Mouse (Mus musculus) lung, adult 2 months (tissue): ENCODE results near the gene Retreg3.

Experiments used
- CTCF ChIP-seq: fragments of 200-500 bp; IDR thresholded peaks from 2 replicates; pipeline ENCODE4 v1.5.1; 2011; ENCODE audit warnings: mild to moderate bottlenecking, low read length, control low read depth; ENCODE audit not compliant: insufficient read depth
- POLR2A ChIP-seq: fragments of 200-500 bp; IDR thresholded peaks from 2 replicates; pipeline ENCODE4 v1.6.1; 2011; ENCODE audit warnings: low read depth, mild to moderate bottlenecking, control low read depth, low read length, borderline replicate concordance; ENCODE audit errors: extremely low read depth

- TF ChIP-seq CTCF, result peak; percentile 70
- no peak for TF ChIP-seq POLR2A
Measured at GRCm38 (mm10) chr11:101057860-101058259, 61.8 kb downstream of the Retreg3 start.
